Mouse (Mus musculus): ENCODE measurements around the gene Rbks. TPM values are rescaled to one million over a fixed set of nuclear protein-coding genes. Genes with fewer than 3 reads are reported as not detected.

Gene Rbks
- polyA plus RNA-seq, 1 experiment = 2.0 TPM

GRCm38 (mm10) chr5:31613852-31614286, 83.6 kb downstream of the Rbks start:
- Histone ChIP-seq H3K79me2 (ENCODE audit: control insufficient read depth, insufficient read depth) (peaks cover 41% of the 10 kb centered on the region), H3K36me3 (ENCODE audit: control insufficient read depth, insufficient read depth) (peaks cover 32% of the 10 kb centered on the region), H3K4me3 (peak overlapping the region; percentile 40), H3ac (ENCODE audit: control insufficient read depth, insufficient read length) (peak overlapping the region; percentile 42), H3K27me3 (ENCODE audit: control insufficient read depth, insufficient read depth, insufficient read length) (no peaks in the 10 kb centered on the region), H3K4me2 (ENCODE audit: low read depth) (peak overlapping the region; percentile 86)
- no peak for TF ChIP-seq MAX (IDR thresholded peaks at IDR 0.05; ENCODE audit: low read depth)
- TF ChIP-seq MYOG (IDR thresholded peaks at IDR 0.05; ENCODE audit: control insufficient read depth in 1 of 3, insufficient read depth in 1 of 3, insufficient read length in 2 of 3, low read depth in 2 of 3) = peak in 1 of 3 experiments; percentile 27
- TF ChIP-seq POLR2AphosphoS2 (IDR thresholded peaks at IDR 0.05; ENCODE audit: insufficient read length, low read depth) = peak; percentile 73
- TF ChIP-seq POLR2A (IDR thresholded peaks at IDR 0.05; ENCODE audit: insufficient read length, low read depth) = peak; percentile 84

GRCm38 (mm10) chr5:31611186-31611585, 86.2 kb downstream of the Rbks start:
- Histone ChIP-seq H3K79me2 (ENCODE audit: control insufficient read depth, insufficient read depth) (peaks cover 22% of the 10 kb centered on the region), H3K27me3 (ENCODE audit: control insufficient read depth, insufficient read depth, insufficient read length) (no peaks in the 10 kb centered on the region), H3K4me3 (no peak overlapping the region), H3ac (ENCODE audit: control insufficient read depth, insufficient read length) (no peak overlapping the region), H3K4me2 (ENCODE audit: low read depth) (no peak overlapping the region), H3K36me3 (ENCODE audit: control insufficient read depth, insufficient read depth) (peaks cover 10% of the 10 kb centered on the region)
- TF ChIP-seq USF1 (IDR thresholded peaks at IDR 0.05; ENCODE audit: low read depth) = no peak
- no peak for TF ChIP-seq TCF3 (IDR thresholded peaks at IDR 0.05; ENCODE audit: insufficient read length, low read depth)
- TF ChIP-seq TCF12 (IDR thresholded peaks at IDR 0.05; ENCODE audit: insufficient read depth, poor library complexity, severe bottlenecking) = no peak
- no peak for TF ChIP-seq POLR2AphosphoS2 (IDR thresholded peaks at IDR 0.05; ENCODE audit: insufficient read length, low read depth)
- TF ChIP-seq MAX (IDR thresholded peaks at IDR 0.05; ENCODE audit: low read depth) = no peak
- no peak for TF ChIP-seq SRF (IDR thresholded peaks at IDR 0.05; ENCODE audit: control insufficient read depth, insufficient read length, low read depth)
- TF ChIP-seq POLR2A (IDR thresholded peaks at IDR 0.05; ENCODE audit: insufficient read length, low read depth) = no peak
- TF ChIP-seq CEBPB (IDR thresholded peaks at IDR 0.05; ENCODE audit: insufficient read depth, poor library complexity, severe bottlenecking) = no peak

- H3K79me2 ChIP-seq (ENCODE audit: control insufficient read depth, insufficient read depth) = peaks cover 16% of the 10 kb centered on the region
Measured at GRCm38 (mm10) chr5:31610376-31611086, 86.9 kb downstream of the Rbks start.

GRCm38 (mm10) chr5:31606151-31606550, 91.3 kb downstream of the Rbks start:
- H3K36me3 ChIP-seq (ENCODE audit: control insufficient read depth, insufficient read depth) = no peaks in the 10 kb centered on the region
- H3K79me2 ChIP-seq (ENCODE audit: control insufficient read depth, insufficient read depth) = no peaks in the 10 kb centered on the region
- no peak overlapping the region for H3K4me3 ChIP-seq
- TF ChIP-seq TCF12 (IDR thresholded peaks at IDR 0.05; ENCODE audit: insufficient read depth, poor library complexity, severe bottlenecking) = peak; percentile 77
- no peak for TF ChIP-seq REST (IDR thresholded peaks at IDR 0.05; ENCODE audit: insufficient read depth, insufficient read length)
- TF ChIP-seq SRF (IDR thresholded peaks at IDR 0.05; ENCODE audit: control insufficient read depth, insufficient read length, low read depth) = no peak
- TF ChIP-seq CEBPB (IDR thresholded peaks at IDR 0.05; ENCODE audit: insufficient read depth, poor library complexity, severe bottlenecking) = peak; percentile 17; the same call in 1 of the 2 replicates
- no peak for TF ChIP-seq POLR2AphosphoS2 (IDR thresholded peaks at IDR 0.05; ENCODE audit: insufficient read length, low read depth)
- no peak for TF ChIP-seq USF1 (IDR thresholded peaks at IDR 0.05; ENCODE audit: low read depth)
- TF ChIP-seq MYOD1 (IDR thresholded peaks at IDR 0.05; ENCODE audit: control insufficient read depth in 1 of 3, insufficient read length in 2 of 3, low read depth in 2 of 3) = peak in 2 of 3 experiments; percentile 69 to 81
- peak; percentile 41 to 88 (median 45) for TF ChIP-seq MYOG (IDR thresholded peaks at IDR 0.05; ENCODE audit: control insufficient read depth in 1 of 3, insufficient read depth in 1 of 3, insufficient read length in 2 of 3, low read depth in 2 of 3)
- no peaks in the 10 kb centered on the region for H3K27me3 ChIP-seq (ENCODE audit: control insufficient read depth, insufficient read depth, insufficient read length)
- H3ac ChIP-seq (ENCODE audit: control insufficient read depth, insufficient read length) = no peak overlapping the region
- peak overlapping the region; percentile 68 for H3K4me2 ChIP-seq (ENCODE audit: low read depth)

More at GRCm38 (mm10) chr5:31610376-31611086, 86.9 kb downstream of the Rbks start:
- H3K27me3 ChIP-seq (ENCODE audit: control insufficient read depth, insufficient read depth, insufficient read length) = no peaks in the 10 kb centered on the region
- H3K4me3 ChIP-seq = peak overlapping the region; percentile 17
- H3K4me2 ChIP-seq (ENCODE audit: low read depth) = peak overlapping the region; percentile 54
- peaks cover 3% of the 10 kb centered on the region for H3K36me3 ChIP-seq (ENCODE audit: control insufficient read depth, insufficient read depth)
- TF ChIP-seq POLR2A (IDR thresholded peaks at IDR 0.05; ENCODE audit: insufficient read length, low read depth) = peak; percentile 48
- TF ChIP-seq MAX (IDR thresholded peaks at IDR 0.05; ENCODE audit: low read depth) = no peak
- TF ChIP-seq MYOG (IDR thresholded peaks at IDR 0.05; ENCODE audit: control insufficient read depth in 1 of 3, insufficient read depth in 1 of 3, insufficient read length in 2 of 3, low read depth in 2 of 3) = peak; percentile 74 to 99 (median 92)
- TF ChIP-seq CEBPB (IDR thresholded peaks at IDR 0.05; ENCODE audit: insufficient read depth, poor library complexity, severe bottlenecking) = no peak
- TF ChIP-seq POLR2AphosphoS2 (IDR thresholded peaks at IDR 0.05; ENCODE audit: insufficient read length, low read depth) = no peak
- peak; percentile 88 for TF ChIP-seq TCF3 (IDR thresholded peaks at IDR 0.05; ENCODE audit: insufficient read length, low read depth)
- peak; percentile 67 for TF ChIP-seq TCF12 (IDR thresholded peaks at IDR 0.05; ENCODE audit: insufficient read depth, poor library complexity, severe bottlenecking)
- TF ChIP-seq MYOD1 (IDR thresholded peaks at IDR 0.05; ENCODE audit: control insufficient read depth in 1 of 3, insufficient read length in 2 of 3, low read depth in 2 of 3) = peak; percentile 41 to 99 (median 92)
- TF ChIP-seq REST (IDR thresholded peaks at IDR 0.05; ENCODE audit: insufficient read depth, insufficient read length) = no peak
- no peak overlapping the region for H3ac ChIP-seq (ENCODE audit: control insufficient read depth, insufficient read length)

- TF ChIP-seq TCF3 (IDR thresholded peaks at IDR 0.05; ENCODE audit: insufficient read length, low read depth) = no peak
- TF ChIP-seq MAX (IDR thresholded peaks at IDR 0.05; ENCODE audit: low read depth) = no peak
- Histone ChIP-seq H3K4me2 (ENCODE audit: low read depth) (no peak overlapping the region), H3K36me3 (ENCODE audit: control insufficient read depth, insufficient read depth) (no peaks in the 10 kb centered on the region), H3K27me3 (ENCODE audit: control insufficient read depth, insufficient read depth, insufficient read length) (no peaks in the 10 kb centered on the region), H3K4me3 (no peak overlapping the region), H3ac (ENCODE audit: control insufficient read depth, insufficient read length) (no peak overlapping the region), H3K79me2 (ENCODE audit: control insufficient read depth, insufficient read depth) (no peaks in the 10 kb centered on the region)
Measured at GRCm38 (mm10) chr5:31603766-31604165, 93.7 kb downstream of the Rbks start.

Measured in myocyte (in vitro differentiated cells).